Mouse (Mus musculus): ENCODE results near the gene Nxph3.

Gene Nxph3

GRCm38 (mm10) chr11:95514298-95514861 lies at the start of gene Nxph3:
Gene Nxph3, minus strand, starts transcription at chr11:95514570.
- DNase-seq (ENCODE audit: low spot score in 2 of 2) = peak in 1 of 2 experiments; percentile 61

DNA sequence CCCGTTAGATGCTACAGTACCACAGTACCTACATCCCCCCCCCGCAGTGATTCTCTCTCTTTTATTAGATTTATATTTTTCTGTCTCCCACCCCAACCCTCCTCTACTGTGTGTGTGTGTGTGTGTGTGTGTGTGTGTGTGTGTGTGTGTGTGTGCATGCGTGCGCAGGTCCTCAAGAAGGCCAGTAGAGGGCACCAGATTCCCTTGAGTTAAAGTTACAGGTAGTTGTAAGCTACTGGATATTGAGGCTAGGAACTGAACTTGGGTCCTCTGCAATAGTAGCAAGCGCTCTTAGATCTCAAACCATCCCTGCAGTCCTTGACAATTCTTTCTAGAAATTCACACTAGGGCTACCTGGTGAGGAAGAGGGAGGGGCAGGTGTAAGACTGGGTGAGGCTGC lies 49.5 kb upstream of the Nxph3 start:
- DNase-seq (ENCODE audit: low spot score in 2 of 2) = no peak

DNA sequence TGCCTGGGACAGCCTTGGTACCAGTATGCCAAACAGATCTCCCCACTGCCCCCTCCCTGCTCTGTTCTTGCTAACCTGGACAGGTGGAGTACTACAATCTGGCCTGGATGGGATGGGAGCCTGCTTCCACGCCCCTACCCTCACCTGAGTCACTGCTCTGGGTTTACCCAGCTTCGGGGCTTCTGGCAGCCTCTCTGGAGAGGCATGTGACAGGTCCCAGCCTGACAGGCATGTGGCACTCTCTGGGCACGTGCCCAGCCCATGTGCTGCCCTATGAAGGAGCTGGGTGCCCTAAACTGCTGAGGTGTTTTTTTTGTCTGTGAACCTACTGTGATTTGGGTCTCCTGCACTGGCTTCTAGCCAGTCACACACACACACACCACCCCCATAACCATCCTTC lies 46.4 kb upstream of the Nxph3 start:
- DNase-seq (ENCODE audit: low spot score in 2 of 2) = no peak

GRCm38 (mm10) chr11:95559761-95560160 lies 45.4 kb upstream of the Nxph3 start:
- DNase-seq (ENCODE audit: low spot score in 2 of 2) = no peak

GRCm38 (mm10) chr11:95557719-95558118 lies 43.3 kb upstream of the Nxph3 start:
- peak in 1 of 2 experiments; percentile 7 for DNase-seq (ENCODE audit: low spot score in 2 of 2)

DNA sequence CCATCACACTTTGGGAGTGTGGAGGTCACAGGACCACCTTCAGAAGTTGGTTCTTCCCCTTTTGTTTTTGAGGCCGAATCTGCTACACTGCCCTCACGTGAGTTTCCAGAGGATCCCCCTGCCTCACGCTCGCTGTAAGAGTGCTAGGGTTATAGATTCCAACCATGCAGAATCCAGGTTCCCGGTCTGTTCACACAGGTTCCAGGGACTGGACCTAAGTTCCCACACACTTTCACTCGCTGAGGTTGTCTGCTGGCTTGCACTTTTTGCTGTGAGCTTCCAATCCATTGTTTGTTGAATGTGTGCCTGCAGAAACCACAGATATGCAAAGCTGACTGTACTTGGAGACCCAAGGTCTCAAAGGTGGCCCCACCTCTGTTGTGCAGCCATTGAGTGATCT lies 42.7 kb upstream of the Nxph3 start:
- DNase-seq (ENCODE audit: low spot score in 2 of 2) = no peak

DNA sequence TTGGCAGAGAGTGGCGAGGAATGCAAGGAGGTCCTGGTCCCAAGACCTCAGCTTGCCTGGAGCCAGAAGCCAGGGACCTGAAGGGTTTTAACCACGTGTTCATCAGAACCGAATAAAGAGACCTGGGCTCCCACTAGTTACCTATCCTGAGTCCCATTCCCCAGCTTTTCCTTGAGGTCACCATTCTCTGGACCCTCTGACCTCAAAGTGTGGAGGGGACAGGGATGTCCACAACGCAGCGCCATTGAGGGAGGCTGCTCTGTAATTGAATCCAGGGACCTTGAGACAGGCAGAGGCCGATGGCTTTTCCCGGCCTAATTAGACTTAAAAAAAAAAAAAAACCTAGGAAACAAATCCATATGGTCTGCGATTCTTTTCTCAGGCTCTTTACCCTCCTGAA lies 40.9 kb upstream of the Nxph3 start:
- DNase-seq (ENCODE audit: low spot score in 2 of 2) = no peak

DNA sequence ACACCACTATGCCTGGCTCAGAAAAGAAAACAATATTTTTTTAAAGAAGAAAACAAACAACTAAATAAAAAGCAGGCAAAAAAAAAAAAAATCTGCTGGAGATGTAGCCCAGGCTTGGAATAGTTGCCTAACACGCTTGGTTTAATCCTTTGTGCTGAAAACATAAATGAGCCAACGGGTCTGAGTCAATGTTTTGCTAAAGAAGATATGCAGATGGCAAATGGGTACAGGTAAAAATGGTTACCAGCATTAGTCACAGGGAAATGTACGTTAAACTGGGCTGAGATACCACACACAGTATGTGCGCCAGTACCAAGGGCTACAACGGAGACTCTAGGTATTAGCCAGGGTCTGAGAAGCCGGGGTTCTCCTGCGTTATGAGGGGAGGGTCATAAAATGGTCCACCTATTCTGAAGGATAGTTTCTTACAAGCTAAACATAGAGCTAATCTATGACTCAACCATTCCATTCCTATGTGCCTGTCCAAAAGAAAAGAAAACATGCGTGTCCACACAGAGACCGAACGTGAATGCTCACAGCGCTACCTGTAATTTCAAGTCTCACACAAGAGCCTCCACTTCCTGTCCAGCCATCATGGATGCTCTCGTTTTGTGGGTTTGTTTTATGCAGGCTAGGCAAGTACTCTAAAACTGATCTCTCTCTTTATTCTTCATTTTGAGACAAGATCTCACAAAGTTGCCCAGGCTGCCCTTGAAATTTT lies 36.1 kb upstream of the Nxph3 start:
- no peak for DNase-seq (ENCODE audit: low spot score in 2 of 2)

DNA sequence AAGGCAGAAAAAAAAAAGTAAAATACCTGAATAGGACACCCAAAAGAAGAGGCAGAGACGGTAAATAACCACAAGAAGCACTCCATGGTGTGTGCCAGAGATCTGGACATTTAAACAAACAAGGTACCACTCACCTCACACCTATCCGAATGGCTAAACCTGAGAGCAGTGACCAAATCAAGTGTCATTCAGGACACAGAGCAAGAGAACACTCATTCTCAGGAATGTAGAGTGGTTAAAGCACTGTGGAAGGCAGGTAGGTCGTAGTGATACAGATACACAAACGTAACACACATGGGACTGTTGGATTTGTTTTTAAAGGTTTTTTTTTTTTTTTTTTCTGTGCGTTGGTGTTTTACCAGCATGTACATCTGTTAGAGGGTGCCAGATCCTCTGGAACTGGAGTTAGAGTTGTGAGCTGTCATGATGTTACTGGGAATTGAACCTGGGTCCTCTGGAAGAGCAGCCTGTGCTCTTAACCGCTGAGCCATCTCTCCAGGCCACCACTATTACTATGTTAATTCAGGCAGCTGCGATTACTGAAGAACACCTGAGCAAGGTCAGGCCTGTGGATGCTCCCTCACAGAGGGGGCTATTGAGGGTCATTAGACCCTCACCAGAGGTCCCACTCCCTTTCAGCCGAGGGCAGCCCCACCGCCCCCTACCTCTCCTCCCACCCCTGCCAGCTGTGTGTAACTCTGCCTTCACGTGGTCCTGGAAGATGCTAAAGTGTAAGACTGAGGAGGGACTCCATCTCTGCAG lies 31.8 kb upstream of the Nxph3 start:
- no peak for DNase-seq (ENCODE audit: low spot score in 2 of 2)

- no peak for DNase-seq (ENCODE audit: low spot score in 2 of 2)
Measured at GRCm38 (mm10) chr11:95544546-95545327, 30.4 kb upstream of the Nxph3 start.

GRCm38 (mm10) chr11:95540637-95541385 lies 26.4 kb upstream of the Nxph3 start:
- no peak for DNase-seq (ENCODE audit: low spot score in 2 of 2)

GRCm38 (mm10) chr11:95538378-95539104 lies 24.2 kb upstream of the Nxph3 start:
- no peak for DNase-seq (ENCODE audit: low spot score in 2 of 2)

- DNase-seq (ENCODE audit: low spot score in 2 of 2) = peak; percentile 32 to 87
Measured at GRCm38 (mm10) chr11:95533484-95534160, 19.3 kb upstream of the Nxph3 start.

- DNase-seq (ENCODE audit: low spot score in 2 of 2) = no peak
Measured at GRCm38 (mm10) chr11:95532353-95533072, 18.1 kb upstream of the Nxph3 start.

- DNase-seq (ENCODE audit: low spot score in 2 of 2) = no peak
Measured at GRCm38 (mm10) chr11:95528231-95528630, 13.9 kb upstream of the Nxph3 start.

DNA sequence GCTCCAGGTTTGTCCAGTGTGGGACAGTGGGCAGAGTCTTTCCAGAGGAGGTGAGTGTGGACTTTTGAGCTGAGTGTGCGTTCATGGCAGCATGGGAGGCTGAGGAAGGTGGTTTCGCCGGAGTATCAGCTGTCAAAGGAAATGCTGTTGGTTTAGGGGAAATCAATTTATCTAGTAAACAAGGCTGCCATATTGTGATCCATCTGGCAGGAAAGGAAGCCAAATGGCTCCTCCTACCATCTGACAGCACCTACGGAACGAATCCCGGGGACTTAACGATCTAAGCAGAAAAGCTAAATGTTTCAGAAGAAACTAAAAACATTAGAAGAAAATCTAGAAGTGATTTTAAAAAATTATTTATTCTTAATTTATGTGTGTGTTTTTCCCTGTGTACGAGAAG lies 12.9 kb upstream of the Nxph3 start:
- DNase-seq (ENCODE audit: low spot score in 2 of 2) = no peak

- peak; percentile 28 to 82 for DNase-seq (ENCODE audit: low spot score in 2 of 2)
Measured at GRCm38 (mm10) chr11:95521563-95521962, 7.2 kb upstream of the Nxph3 start.

GRCm38 (mm10) chr11:95520456-95521072 lies 6.2 kb upstream of the Nxph3 start:
- DNase-seq (ENCODE audit: low spot score in 2 of 2) = peak; percentile 46 to 87

DNA sequence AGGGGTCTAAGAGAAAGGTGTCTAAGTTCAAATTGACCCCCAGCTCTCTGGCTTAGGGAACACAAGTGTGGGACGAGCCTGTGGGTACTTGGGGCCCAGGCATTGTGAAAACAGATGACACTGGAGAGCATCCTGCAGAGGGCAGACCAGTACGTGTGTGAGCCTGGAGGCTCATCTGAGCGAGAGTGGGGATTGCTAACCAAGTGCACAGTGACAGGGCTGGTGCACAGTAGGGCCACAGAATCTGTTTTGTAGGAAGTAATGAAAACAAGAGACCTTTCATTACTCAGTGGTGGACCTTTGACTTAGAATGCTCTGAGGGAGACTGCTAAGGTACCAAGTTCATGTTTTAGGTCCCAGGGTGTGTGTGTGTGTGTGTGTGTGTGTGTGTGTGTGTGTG lies 5.6 kb upstream of the Nxph3 start:
- DNase-seq (ENCODE audit: low spot score in 2 of 2) = no peak
